Mouse (Mus musculus) embryonic facial prominence, embryonic 13.5 days (tissue): ENCODE measurements around the gene Prr12. TPM values are rescaled to one million over a fixed set of nuclear protein-coding genes. Genes with fewer than 3 reads are reported as not detected.
"Not testable (repeated sequence)": the region's sequence is repeated elsewhere in the genome, so short reads cannot be mapped to it uniquely, and the experiment has no call there.

Experiments used
- ATAC-seq: fragments of 200-750 bp; cut with Nextera tagmentation; 2 replicates; pipeline ENCODE4 v1.8.0; 2017; ENCODE audit warnings: low read depth; ENCODE audit not compliant: insufficient number of reproducible peaks, insufficient read depth, low FRiP score, low TSS enrichment
- H3K27ac ChIP-seq: fragments of 300-500 bp; sonication (generic); 2 replicates; pipeline ENCODE4 v1.5.1; 2015; ENCODE audit warnings: moderate library complexity, mild to moderate bottlenecking, inconsistent platforms
- H3K27me3 ChIP-seq: fragments of 300-500 bp; sonication (generic); 2 replicates; pipeline ENCODE4 v1.6.1; 2015; ENCODE audit warnings: mild to moderate bottlenecking, inconsistent platforms
- H3K36me3 ChIP-seq: fragments of 300-500 bp; sonication (generic); 2 replicates; pipeline ENCODE4 v1.6.1; 2015; ENCODE audit warnings: mild to moderate bottlenecking, inconsistent platforms
- H3K4me1 ChIP-seq: fragments of 300-500 bp; sonication (generic); 2 replicates; pipeline ENCODE4 v1.6.1; 2015; ENCODE audit warnings: inconsistent platforms
- H3K4me2 ChIP-seq: fragments of 300-500 bp; sonication (generic); 2 replicates; pipeline ENCODE4 v1.6.1; 2015; ENCODE audit warnings: moderate library complexity, mild to moderate bottlenecking, inconsistent platforms
- H3K4me3 ChIP-seq: fragments of 300-500 bp; sonication (generic); 2 replicates; pipeline ENCODE4 v1.5.1; 2015; ENCODE audit warnings: mild to moderate bottlenecking, inconsistent platforms
- H3K9ac ChIP-seq: fragments of 300-500 bp; sonication (generic); 2 replicates; pipeline ENCODE4 v1.6.1; 2015; ENCODE audit warnings: mild to moderate bottlenecking, inconsistent platforms
- H3K9me3 ChIP-seq: fragments of 300-500 bp; sonication (generic); 2 replicates; pipeline ENCODE4 v1.6.1; 2016; ENCODE audit warnings: inconsistent platforms
- WGBS: fragments of 180-500 bp; shearing (Covaris S2); methylation state at CpG from one replicate; pipeline ENCODE4 v1.1.7; 2015; ENCODE audit warnings: mixed read lengths; 5-methylcytosine and 5-hydroxymethylcytosine counted together
- polyA plus RNA-seq: library from polyadenylated mRNA; unstranded; fragments of >200 nt; fragmentation: Nextera tagmentation; extraction: Ambion mirVana; gene quantifications from 2 replicates; pipeline ENCODE4 v1.2.1, GENCODE M21; 2015

The Prr12 gene
- polyA plus RNA-seq: 15.2 and 15.7 TPM in 2 replicates

GRCm38 (mm10) chr7:45052862-45053116, at the start of gene Prr12:
Prr12 (minus strand) TSS chr7:45052881.
- peak within 1 kb of the TSS; percentile 95 for H3K4me2 ChIP-seq
- H3K4me3 ChIP-seq: peak within 1 kb of the TSS; percentile 87
- ATAC-seq: no peak; the same call in 1 of the 2 replicates
- H3K36me3 ChIP-seq: peaks cover 33% of the 10 kb centered on the region
- no CpG with 5 or more reads among the region's 18 CpGs for WGBS
- H3K9ac ChIP-seq: peak within 1 kb of the TSS; percentile 96
- H3K27me3 ChIP-seq: no peaks in the 10 kb centered on the region
- peaks cover 27% of the 10 kb centered on the region for H3K4me1 ChIP-seq
- no peaks in the 10 kb centered on the region for H3K9me3 ChIP-seq
- peak within 1 kb of the TSS; percentile 99 for H3K27ac ChIP-seq

DNA sequence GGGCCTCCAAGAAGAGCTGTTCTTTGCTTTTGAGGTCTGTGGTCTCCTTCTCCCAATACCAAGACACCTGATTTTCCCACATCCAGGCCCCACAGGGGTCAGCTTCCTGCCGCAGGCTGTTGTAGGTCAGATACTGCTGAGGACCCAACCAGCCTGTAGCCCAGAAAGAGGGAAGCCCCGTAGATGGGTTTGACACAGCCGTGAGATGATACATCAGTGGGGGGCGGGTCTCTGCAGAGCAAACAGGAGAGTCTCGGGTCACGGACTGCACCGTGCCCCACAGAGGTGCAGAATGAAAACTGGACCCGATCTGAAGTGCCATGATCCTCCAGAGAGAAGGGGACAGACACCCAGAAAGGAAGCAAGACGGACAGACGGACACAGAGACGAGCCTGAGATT, 49.8 kb upstream of the Prr12 start:
- Histone ChIP-seq H3K36me3 (peaks cover 8% of the 10 kb centered on the region), H3K4me1 (peaks cover 36% of the 10 kb centered on the region), H3K27me3 (no peaks in the 10 kb centered on the region), H3K4me3 (peak overlapping the region; percentile 40), H3K4me2 (peak overlapping the region; percentile 61), H3K9me3 (no peaks in the 10 kb centered on the region), H3K27ac (peak overlapping the region; percentile 94; the same call in 1 of the 2 replicates), H3K9ac (no peak overlapping the region; the same call in 1 of the 2 replicates)
- 91% methylated on average over 11 of the region's 11 CpGs for WGBS
- ATAC-seq: no peak

GRCm38 (mm10) chr7:45100046-45100445, 47.4 kb upstream of the Prr12 start:
- Histone ChIP-seq H3K9me3 (no peaks in the 10 kb centered on the region), H3K4me1 (peaks cover 29% of the 10 kb centered on the region), H3K27ac (no peak overlapping the region), H3K4me3 (no peak overlapping the region), H3K27me3 (no peaks in the 10 kb centered on the region), H3K4me2 (no peak overlapping the region), H3K9ac (no peak overlapping the region), H3K36me3 (peaks cover 21% of the 10 kb centered on the region)
- ATAC-seq: no peak
- 94% methylated on average over 6 of the region's 6 CpGs for WGBS

DNA sequence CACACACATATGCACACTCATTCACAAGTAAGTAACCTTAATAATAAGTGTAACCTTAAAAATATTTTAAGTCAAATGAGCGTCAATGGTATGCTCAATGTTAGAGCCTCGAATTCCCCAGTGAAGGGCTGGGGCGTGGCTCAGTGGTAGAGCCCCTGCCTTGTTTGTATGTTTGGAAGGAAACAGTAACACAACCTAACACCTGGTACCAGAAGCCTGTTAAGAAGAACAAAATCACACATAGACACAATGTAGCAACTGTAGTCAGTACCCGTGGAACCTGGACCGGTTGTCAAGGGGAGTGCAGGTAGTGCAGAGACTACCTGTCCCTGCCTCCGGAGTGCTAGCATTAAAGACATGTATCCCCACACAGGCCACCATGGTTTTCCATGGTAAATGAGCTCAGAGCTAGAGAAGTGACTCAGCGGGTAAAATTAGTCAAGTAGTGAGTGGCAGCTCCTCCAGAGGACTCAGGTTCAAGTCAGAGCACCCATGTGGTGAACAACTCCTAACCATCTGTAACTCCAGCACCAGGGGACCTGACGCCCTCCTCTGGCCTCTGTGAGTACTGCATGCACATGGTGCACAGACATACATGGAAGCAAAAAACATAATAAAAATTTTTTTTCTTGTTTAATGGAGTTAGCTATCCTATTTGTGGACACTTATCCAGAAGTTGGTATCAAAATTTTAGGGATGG, 46.0 kb upstream of the Prr12 start:
- H3K36me3 ChIP-seq: peaks cover 23% of the 10 kb centered on the region

DNA sequence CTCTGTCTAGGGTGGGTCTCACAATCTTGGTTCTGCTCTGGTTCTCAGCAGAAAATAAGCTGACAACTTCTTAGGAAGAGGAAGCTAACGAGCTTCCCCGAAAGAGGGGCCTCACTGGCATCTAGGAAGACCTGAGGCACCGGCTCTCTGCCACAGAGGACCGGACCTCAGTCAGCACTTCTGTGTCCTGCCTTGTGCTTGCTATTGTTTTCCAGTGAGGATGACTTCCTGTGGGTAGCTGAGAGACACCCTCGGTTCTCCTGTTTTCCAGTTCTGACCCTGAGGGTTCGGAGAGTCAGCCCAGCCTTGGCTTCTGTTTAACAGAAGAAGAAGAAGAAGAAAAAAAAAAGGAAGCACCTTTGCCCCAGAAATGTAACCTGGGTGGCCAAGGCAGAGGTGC, 44.8 kb upstream of the Prr12 start:
- H3K4me1 ChIP-seq: peaks cover 28% of the 10 kb centered on the region
- no peak overlapping the region for H3K9ac ChIP-seq
- ATAC-seq: no peak
- H3K9me3 ChIP-seq: no peaks in the 10 kb centered on the region
- H3K36me3 ChIP-seq: peaks cover 23% of the 10 kb centered on the region
- 51% methylated on average over 6 of the region's 6 CpGs for WGBS
- no peak overlapping the region for H3K4me3 ChIP-seq
- H3K27ac ChIP-seq: 0 out of 2 replicates have a peak overlapping the region, but pooled peaks have one; percentile 1
- H3K4me2 ChIP-seq: no peak overlapping the region
- no peaks in the 10 kb centered on the region for H3K27me3 ChIP-seq

More for the DNA sequence above, 46.0 kb upstream of the Prr12 start:
- no peak for ATAC-seq
- H3K9me3 ChIP-seq: no peaks in the 10 kb centered on the region
- 87% methylated on average over 8 of the region's 8 CpGs for WGBS
- no peak overlapping the region for H3K4me3 ChIP-seq
- peaks cover 32% of the 10 kb centered on the region for H3K4me1 ChIP-seq
- no peak overlapping the region for H3K9ac ChIP-seq
- H3K27ac ChIP-seq: no peak overlapping the region
- H3K4me2 ChIP-seq: no peak overlapping the region
- no peaks in the 10 kb centered on the region for H3K27me3 ChIP-seq

DNA sequence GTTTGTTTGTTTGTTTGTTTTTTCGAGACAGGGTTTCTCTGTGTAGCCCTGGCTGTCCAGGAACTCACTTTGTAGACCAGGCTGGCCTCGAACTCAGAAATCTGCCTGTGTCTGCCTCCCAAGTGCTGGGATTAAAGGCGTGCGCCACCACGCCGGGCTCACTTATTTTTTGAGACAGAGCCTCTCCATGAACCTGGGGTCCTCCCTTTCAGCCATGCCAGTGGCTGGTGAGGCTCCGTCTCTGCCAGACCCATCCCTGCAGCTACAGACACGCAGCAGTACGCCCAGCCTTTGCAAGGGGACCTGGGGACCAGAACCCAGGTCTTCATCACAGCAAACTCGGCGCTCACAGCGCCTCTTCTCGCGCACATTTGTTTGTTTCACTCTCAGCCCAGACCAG, 43.3 kb upstream of the Prr12 start:
- not testable (repeated sequence) for H3K9ac ChIP-seq, ATAC-seq, H3K4me3 ChIP-seq, H3K27ac ChIP-seq, H3K27me3 ChIP-seq, H3K9me3 ChIP-seq, H3K4me2 ChIP-seq
- WGBS: 95% methylated on average over 14 of the region's 14 CpGs
- Histone ChIP-seq H3K36me3 (peaks cover 23% of the 10 kb centered on the region), H3K4me1 (peaks cover 24% of the 10 kb centered on the region)

- H3K9me3 ChIP-seq: no peaks in the 10 kb centered on the region
- H3K9ac ChIP-seq: no peak overlapping the region
- H3K27me3 ChIP-seq: no peaks in the 10 kb centered on the region
- H3K4me1 ChIP-seq: peaks cover 30% of the 10 kb centered on the region
- H3K27ac ChIP-seq: no peak overlapping the region
- no peak overlapping the region for H3K4me2 ChIP-seq
- 78% methylated on average over 6 of the region's 6 CpGs for WGBS
- H3K4me3 ChIP-seq: no peak overlapping the region
- peaks cover 26% of the 10 kb centered on the region for H3K36me3 ChIP-seq
- ATAC-seq: no peak
Observed at GRCm38 (mm10) chr7:45095367-45095766, 42.7 kb upstream of the Prr12 start.

DNA sequence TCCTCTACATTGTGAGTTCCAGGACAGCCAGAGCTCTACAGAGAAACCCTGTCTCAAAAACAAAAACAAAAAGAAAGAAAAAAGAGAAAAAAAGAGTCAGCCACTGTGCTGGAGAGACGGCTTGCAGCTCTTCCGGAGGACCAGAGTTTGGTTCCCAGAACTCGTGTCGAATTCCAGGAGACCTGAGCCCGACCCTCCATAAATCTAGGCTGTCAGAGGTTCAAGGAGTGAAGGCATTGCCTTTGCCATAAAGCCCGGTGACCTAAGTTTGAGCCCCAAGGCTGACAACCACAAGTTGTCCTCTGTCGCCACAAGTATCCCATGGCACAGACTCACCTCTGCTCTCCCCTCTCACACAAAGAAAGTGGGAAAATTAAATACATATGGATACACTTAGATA, 41.4 kb upstream of the Prr12 start:
- Histone ChIP-seq H3K36me3 (peaks cover 28% of the 10 kb centered on the region), H3K4me3 (no peak overlapping the region), H3K4me1 (peaks cover 33% of the 10 kb centered on the region), H3K27ac (peak overlapping the region; percentile 89), H3K9me3 (no peaks in the 10 kb centered on the region), H3K4me2 (peak overlapping the region; percentile 24; the same call in 1 of the 2 replicates), H3K27me3 (no peaks in the 10 kb centered on the region), H3K9ac (no peak overlapping the region)
- WGBS: 24% methylated on average over 7 of the region's 7 CpGs
- ATAC-seq: no peak

GRCm38 (mm10) chr7:45093516-45093905, 40.8 kb upstream of the Prr12 start:
- H3K4me2 ChIP-seq: no peak overlapping the region
- WGBS: 31% methylated on average over 18 of the region's 18 CpGs
- H3K4me3 ChIP-seq: no peak overlapping the region
- peaks cover 27% of the 10 kb centered on the region for H3K36me3 ChIP-seq
- no peak overlapping the region for H3K9ac ChIP-seq
- no peak for ATAC-seq
- no peaks in the 10 kb centered on the region for H3K9me3 ChIP-seq
- peaks cover 33% of the 10 kb centered on the region for H3K4me1 ChIP-seq
- H3K27ac ChIP-seq: peak overlapping the region; percentile 89
- H3K27me3 ChIP-seq: no peaks in the 10 kb centered on the region

GRCm38 (mm10) chr7:45092828-45093515, 40.3 kb upstream of the Prr12 start:
- peak overlapping the region; percentile 41; the same call in 1 of the 2 replicates for H3K9ac ChIP-seq
- no peaks in the 10 kb centered on the region for H3K9me3 ChIP-seq
- peak overlapping the region; percentile 89 for H3K27ac ChIP-seq
- 25% methylated on average over 12 of the region's 12 CpGs for WGBS
- H3K36me3 ChIP-seq: peaks cover 32% of the 10 kb centered on the region
- H3K4me3 ChIP-seq: 0 out of 2 replicates have a peak overlapping the region, but pooled peaks have one; percentile 16
- H3K4me1 ChIP-seq: peaks cover 33% of the 10 kb centered on the region
- H3K27me3 ChIP-seq: no peaks in the 10 kb centered on the region
- peak overlapping the region; percentile 76 for H3K4me2 ChIP-seq
- no peak for ATAC-seq

DNA sequence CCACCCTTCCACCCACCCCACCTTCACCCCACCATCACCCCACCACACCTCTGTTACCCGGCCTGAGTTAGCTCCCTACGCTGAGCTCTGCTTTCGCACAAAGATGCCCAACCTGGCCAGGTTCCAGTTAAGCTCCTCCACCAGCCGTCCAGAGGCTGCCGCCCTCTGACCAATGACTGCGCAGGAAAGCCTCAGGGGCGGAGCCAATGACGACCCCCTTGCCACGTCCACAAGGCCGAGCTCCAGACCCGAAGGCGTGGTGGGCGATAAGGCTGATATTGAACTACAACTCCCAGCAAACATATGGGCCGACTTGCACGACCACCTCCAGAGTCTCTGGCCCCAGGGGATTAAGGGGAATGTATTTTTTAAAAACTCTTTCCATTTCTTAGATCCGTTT, 39.4 kb upstream of the Prr12 start, which contains the start of gene Rcn3:
TSS of gene Rcn3 (minus strand) at position 174 of the 400 bp plus-strand sequence.
- peaks cover 33% of the 10 kb centered on the region for H3K4me1 ChIP-seq
- ATAC-seq: peak; percentile 88
- peak within 1 kb of the TSS; percentile 66 for H3K4me3 ChIP-seq
- H3K27me3 ChIP-seq: no peaks in the 10 kb centered on the region
- peak within 1 kb of the TSS; percentile 76 for H3K4me2 ChIP-seq
- under 1% methylated on average over 16 of the region's 16 CpGs for WGBS
- H3K9ac ChIP-seq: peak within 1 kb of the TSS; percentile 88
- peak within 1 kb of the TSS; percentile 89 for H3K27ac ChIP-seq
- no peaks in the 10 kb centered on the region for H3K9me3 ChIP-seq
- peaks cover 35% of the 10 kb centered on the region for H3K36me3 ChIP-seq
